Mouse (Mus musculus) hindbrain, embryonic 11.5 days (tissue): ENCODE data around the gene Asb6. TPM values are rescaled to one million over a fixed set of nuclear protein-coding genes. Genes with fewer than 3 reads are reported as not detected.

Experiments used
- ATAC-seq: fragments of 200-750 bp; cut with Nextera tagmentation; 2 replicates; pipeline ENCODE4 v1.8.0; 2017; ENCODE audit warnings: mild to moderate bottlenecking, moderate TSS enrichment, moderate library complexity; ENCODE audit not compliant: low FRiP score
- DNase-seq: peaks from one replicate; pipeline ENCODE4 v3.0.0-alpha.2; 2015; ENCODE audit warnings: low spot score
- H3K27ac ChIP-seq: fragments of 300-500 bp; sonication (generic); 2 replicates; pipeline ENCODE4 v1.5.1; 2014; ENCODE audit warnings: mild to moderate bottlenecking, low read depth, low read length
- H3K27me3 ChIP-seq: fragments of 300-500 bp; sonication (generic); 2 replicates; pipeline ENCODE4 v1.6.1; 2014; ENCODE audit warnings: mild to moderate bottlenecking, low read length, moderate library complexity, mixed read lengths; ENCODE audit not compliant: control insufficient read depth, insufficient read depth
- H3K36me3 ChIP-seq: fragments of 300-500 bp; sonication (generic); 2 replicates; pipeline ENCODE4 v1.6.1; 2014; ENCODE audit warnings: mild to moderate bottlenecking, low read length, moderate library complexity, mixed read lengths; ENCODE audit not compliant: control insufficient read depth, insufficient read depth
- H3K4me1 ChIP-seq: fragments of 300-500 bp; sonication (generic); replicated peaks from 2 replicates; pipeline ENCODE4 v1.6.1; 2014; ENCODE audit warnings: low read length, mixed read lengths; ENCODE audit not compliant: control insufficient read depth, insufficient read depth
- H3K4me2 ChIP-seq: fragments of 300-500 bp; sonication (generic); replicated peaks from 2 replicates; pipeline ENCODE4 v1.6.1; 2014; ENCODE audit warnings: mild to moderate bottlenecking, low read depth, low read length
- H3K4me3 ChIP-seq: fragments of 300-500 bp; sonication (generic); 2 replicates; pipeline ENCODE4 v1.5.1; 2014; ENCODE audit warnings: low read depth, low read length
- H3K9ac ChIP-seq: fragments of 300-500 bp; sonication (generic); 2 replicates; pipeline ENCODE4 v1.6.1; 2014; ENCODE audit warnings: low read depth, low read length
- H3K9me3 ChIP-seq: fragments of 300-500 bp; sonication (generic); 2 replicates; pipeline ENCODE4 v1.6.1; 2016; ENCODE audit warnings: low read length; ENCODE audit not compliant: control insufficient read depth
- WGBS: fragments of 180-500 bp; shearing (Covaris S2); extraction: QIAGEN DNeasy Blood & Tissue Kit; methylation state at CpG from one replicate; pipeline ENCODE4 v1.1.7; 2014; 5-methylcytosine and 5-hydroxymethylcytosine counted together
- polyA plus RNA-seq: library from polyadenylated mRNA; unstranded; fragments of >200 nt; fragmentation: Nextera tagmentation; extraction: Ambion mirVana; gene quantifications from 2 replicates; pipeline ENCODE4 v1.2.1, GENCODE M21; 2014

Gene Asb6
- polyA plus RNA-seq, 1 experiment from 2014 or later, result 26.0 TPM

- ATAC-seq (no peak), DNase-seq (no peak)
- H3K4me1 ChIP-seq, result peaks cover 2% of the 10 kb centered on the region; the same call in 1 of the 2 replicates
- no peaks in the 10 kb centered on the region for H3K9me3 ChIP-seq
- H3K27me3 ChIP-seq, result peaks cover 21% of the 10 kb centered on the region
- peak overlapping the region; percentile 84 for H3K4me2 ChIP-seq
- H3K36me3 ChIP-seq, result no peaks in the 10 kb centered on the region
- 0 out of 2 replicates have a peak overlapping the region, but pooled peaks have one; percentile 51 for H3K4me3 ChIP-seq
- WGBS, result 61% methylated on average over 7 of the region's 8 CpGs
- no peak overlapping the region for H3K27ac ChIP-seq
- H3K9ac ChIP-seq, result no peak overlapping the region
Observed at GRCm38 (mm10) chr2:30846236-30846635, 16.1 kb upstream of the Asb6 start.

- H3K9me3 ChIP-seq, result no peaks in the 10 kb centered on the region
- no peaks in the 10 kb centered on the region for H3K36me3 ChIP-seq
- peak; percentile 54 for DNase-seq
- peak overlapping the region; percentile 51 for H3K4me3 ChIP-seq
- peak overlapping the region; percentile 84 for H3K4me2 ChIP-seq
- peaks cover 2% of the 10 kb centered on the region; the same call in 1 of the 2 replicates for H3K4me1 ChIP-seq
- peaks cover 21% of the 10 kb centered on the region for H3K27me3 ChIP-seq
- ATAC-seq, result no peak
- 2% methylated on average over 69 of the region's 80 CpGs for WGBS
- peak overlapping the region; percentile 65 for H3K9ac ChIP-seq
- H3K27ac ChIP-seq, result no peak overlapping the region
Observed at GRCm38 (mm10) chr2:30845152-30846070, 15.3 kb upstream of the Asb6 start.

GRCm38 (mm10) chr2:30842615-30843014, 12.5 kb upstream of the Asb6 start:
- H3K9ac ChIP-seq, result no peak overlapping the region
- H3K4me1 ChIP-seq, result peaks cover 2% of the 10 kb centered on the region; the same call in 1 of the 2 replicates
- 60% methylated on average over 10 of the region's 10 CpGs for WGBS
- no peak overlapping the region for H3K4me3 ChIP-seq
- H3K9me3 ChIP-seq, result no peaks in the 10 kb centered on the region
- ATAC-seq, result no peak
- H3K4me2 ChIP-seq, result no peak overlapping the region
- H3K27me3 ChIP-seq, result peaks cover 21% of the 10 kb centered on the region
- no peak for DNase-seq
- H3K27ac ChIP-seq, result no peak overlapping the region
- H3K36me3 ChIP-seq, result no peaks in the 10 kb centered on the region

DNA sequence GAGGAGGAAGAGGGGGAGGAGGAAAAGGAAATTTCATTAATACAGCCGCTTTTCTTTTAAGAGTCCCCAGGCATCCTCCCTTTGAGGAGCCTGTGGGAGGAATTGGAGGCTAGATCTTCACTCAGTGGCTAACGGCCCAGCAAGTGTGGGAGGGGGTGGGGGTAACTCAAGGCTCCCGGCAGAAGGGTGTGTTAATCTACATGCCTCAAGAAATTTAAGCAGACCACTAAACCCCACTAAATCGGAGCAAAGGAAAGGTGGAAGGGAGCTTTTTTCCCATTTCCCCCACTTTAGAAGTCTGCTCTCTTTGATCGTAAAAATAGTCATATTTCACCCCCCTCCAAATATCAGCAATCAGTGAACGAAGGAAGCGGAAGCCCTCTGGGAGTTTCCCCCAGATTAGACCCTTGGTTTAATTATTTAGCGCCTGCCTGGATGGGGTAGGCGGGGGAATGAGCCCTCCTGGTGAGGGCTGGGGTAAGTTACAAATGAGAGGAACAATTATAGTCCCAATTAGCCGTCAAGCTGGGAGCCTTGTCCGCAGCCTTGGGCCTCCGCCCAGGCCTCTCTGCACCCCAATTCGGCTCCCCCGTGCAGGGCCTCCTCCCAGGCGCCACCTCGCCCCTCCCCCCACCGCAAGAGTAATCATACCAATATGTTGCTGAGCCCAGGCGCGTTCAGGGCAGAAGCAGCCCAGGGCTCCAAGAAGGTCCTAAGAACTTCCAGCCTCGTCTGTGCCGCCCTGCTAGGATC, 6.3 kb upstream of the Asb6 start:
- Histone ChIP-seq H3K9me3 (no peaks in the 10 kb centered on the region), H3K4me2 (no peak overlapping the region), H3K9ac (no peak overlapping the region), H3K4me1 (peaks cover 3% of the 10 kb centered on the region; the same call in 1 of the 2 replicates), H3K27me3 (no peaks in the 10 kb centered on the region), H3K4me3 (no peak overlapping the region), H3K36me3 (no peaks in the 10 kb centered on the region), H3K27ac (no peak overlapping the region)
- WGBS, result 12% methylated on average over 21 of the region's 21 CpGs
- DNase-seq (no peak), ATAC-seq (no peak)

DNA sequence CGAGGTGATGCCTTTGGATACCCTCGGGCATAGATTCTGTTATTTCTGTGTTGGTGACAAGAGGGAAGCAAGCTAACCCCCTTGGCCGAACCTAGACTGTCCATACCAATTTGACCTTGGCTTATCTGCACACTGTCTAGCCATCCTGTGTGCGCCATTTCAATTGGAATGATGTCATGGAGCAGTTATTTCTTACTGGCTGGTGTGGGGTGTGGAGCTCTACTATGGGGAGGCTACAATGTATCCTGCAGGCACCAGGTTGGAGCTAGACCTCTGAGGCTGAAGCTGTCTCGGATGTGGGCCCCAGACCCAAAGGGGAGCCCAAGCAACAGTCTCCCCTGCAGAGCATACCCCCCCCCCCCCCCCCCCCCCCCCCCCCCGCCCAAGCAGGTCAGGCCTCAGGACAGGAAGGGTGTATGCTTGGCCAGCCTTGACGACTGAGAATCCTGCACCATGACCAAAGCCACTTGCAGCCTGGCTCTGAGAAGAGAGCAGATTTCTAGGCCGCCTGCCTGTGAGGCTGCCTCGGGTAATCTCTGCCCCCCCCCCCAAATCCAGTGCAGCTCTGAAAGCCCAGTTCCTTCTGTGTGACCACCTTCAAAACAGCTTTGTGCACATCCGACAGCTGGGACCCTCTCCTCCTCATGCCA, 4.4 kb upstream of the Asb6 start, which contains the start of gene Prrx2:
Prrx2 (plus strand) TSS at position 600 of the 650 bp plus-strand sequence.
- Histone ChIP-seq H3K4me2 (no peak within 1 kb of the TSS), H3K9me3 (no peaks in the 10 kb centered on the region), H3K27me3 (no peaks in the 10 kb centered on the region), H3K4me1 (peaks cover 3% of the 10 kb centered on the region; the same call in 1 of the 2 replicates), H3K4me3 (no peak within 1 kb of the TSS), H3K9ac (no peak within 1 kb of the TSS), H3K27ac (no peak within 1 kb of the TSS; the same call in 1 of the 2 replicates), H3K36me3 (no peaks in the 10 kb centered on the region)
- DNase-seq (no peak), ATAC-seq (no peak)
- 64% methylated on average over 9 of the region's 10 CpGs for WGBS

GRCm38 (mm10) chr2:30833644-30834043, 3.5 kb upstream of the Asb6 start:
- Histone ChIP-seq H3K27me3 (no peaks in the 10 kb centered on the region), H3K4me2 (no peak overlapping the region), H3K4me3 (no peak overlapping the region), H3K9me3 (no peaks in the 10 kb centered on the region), H3K36me3 (no peaks in the 10 kb centered on the region), H3K9ac (no peak overlapping the region), H3K27ac (peak overlapping the region; percentile 65), H3K4me1 (peaks cover 5% of the 10 kb centered on the region; the same call in 1 of the 2 replicates)
- WGBS, result 44% methylated on average over 5 of the region's 5 CpGs
- no peak for ATAC-seq
- no peak for DNase-seq

GRCm38 (mm10) chr2:30829315-30829714, 818 bp downstream of the Asb6 start:
- WGBS, result 29% methylated on average over 5 of the region's 5 CpGs

GRCm38 (mm10) chr2:30827749-30828475, 2.2 kb downstream of the Asb6 start:
- DNase-seq (peak; percentile 98), ATAC-seq (peak; percentile 84)
- Histone ChIP-seq H3K4me2 (peak overlapping the region; percentile 97), H3K9me3 (no peaks in the 10 kb centered on the region), H3K27me3 (no peaks in the 10 kb centered on the region), H3K4me1 (peaks cover 10% of the 10 kb centered on the region), H3K27ac (peak overlapping the region; percentile 62; the same call in 1 of the 2 replicates), H3K4me3 (peak overlapping the region; percentile 98), H3K9ac (peak overlapping the region; percentile 83), H3K36me3 (peaks cover 3% of the 10 kb centered on the region)
- WGBS, result under 1% methylated on average over 63 of the region's 63 CpGs

More at GRCm38 (mm10) chr2:30829315-30829714, 818 bp downstream of the Asb6 start:
- Histone ChIP-seq H3K36me3 (peaks cover 2% of the 10 kb centered on the region; the same call in 1 of the 2 replicates), H3K4me3 (no peak overlapping the region), H3K4me2 (no peak overlapping the region), H3K4me1 (peaks cover 10% of the 10 kb centered on the region), H3K27ac (no peak overlapping the region), H3K9me3 (no peaks in the 10 kb centered on the region), H3K9ac (no peak overlapping the region), H3K27me3 (no peaks in the 10 kb centered on the region)
- DNase-seq (no peak), ATAC-seq (no peak)
